Mouse (Mus musculus): ENCODE data around the gene Gm10720. TPM values are rescaled to one million over a fixed set of nuclear protein-coding genes. Genes with fewer than 3 reads are reported as not detected.

Gene Gm10720
- total and polyA plus RNA-seq, 2 experiments from 2014 or later = not detected

Small RNAs within 50 kb of the gene (microRNA-seq; reads per million reads assigned to microRNA genes)
- 0 to 0.36 reads per million in 2 experiments for gene Mir101c

Other genes with a start within 250 kb of the Gm10720 start
- gene Gm10722, start 14.7 kb upstream of the Gm10720 start, total RNA-seq (2014; rRNA removed) = not detected in 2 replicates
- gene Gm10722, start 14.7 kb upstream of the Gm10720 start, polyA plus RNA-seq (2015; fragmentation: Nextera tagmentation; extraction: Ambion mirVana) = not detected in 2 replicates
- not detected in 2 replicates for gene Gm11168, start 12.3 kb upstream of the Gm10720 start, total RNA-seq (2014; rRNA removed)
- 0.28 TPM in 1 of 2 replicates, not detected in the other for gene Gm11168, start 12.3 kb upstream of the Gm10720 start, polyA plus RNA-seq (2015; fragmentation: Nextera tagmentation; extraction: Ambion mirVana)
- not detected in 2 replicates for gene Gm10721, start 2.5 kb upstream of the Gm10720 start, total RNA-seq (2014; rRNA removed)
- 0.35 TPM in 1 of 2 replicates, not detected in the other for gene Gm10721, start 2.5 kb upstream of the Gm10720 start, polyA plus RNA-seq (2015; fragmentation: Nextera tagmentation; extraction: Ambion mirVana)
- gene Gm10719, start 1.8 kb downstream of the Gm10720 start, total RNA-seq (2014; rRNA removed) = 0.83 TPM in 1 of 2 replicates, not detected in the other
- 0.38 TPM in 1 of 2 replicates, not detected in the other for gene Gm10719, start 1.8 kb downstream of the Gm10720 start, polyA plus RNA-seq (2015; fragmentation: Nextera tagmentation; extraction: Ambion mirVana)
- not detected in 2 replicates for gene Gm10718, start 7.9 kb downstream of the Gm10720 start, total RNA-seq (2014; rRNA removed)
- 0.41 TPM in 1 of 2 replicates, not detected in the other for gene Gm10718, start 7.9 kb downstream of the Gm10720 start, polyA plus RNA-seq (2015; fragmentation: Nextera tagmentation; extraction: Ambion mirVana)
- gene Gm10717, start 9.8 kb downstream of the Gm10720 start, total RNA-seq (2014; rRNA removed) = 0.31 TPM in 1 of 2 replicates, not detected in the other
- gene Gm10717, start 9.8 kb downstream of the Gm10720 start, polyA plus RNA-seq (2015; fragmentation: Nextera tagmentation; extraction: Ambion mirVana) = 0.38 TPM in 1 of 2 replicates, not detected in the other
- gene Gm17535, start 18.9 kb downstream of the Gm10720 start, total RNA-seq (2014; rRNA removed) = not detected in 2 replicates
- not detected in 2 replicates for gene Gm17535, start 18.9 kb downstream of the Gm10720 start, polyA plus RNA-seq (2015; fragmentation: Nextera tagmentation; extraction: Ambion mirVana)
- not detected in 2 replicates for gene Gm10715, start 21.2 kb downstream of the Gm10720 start, total RNA-seq (2014; rRNA removed)
- gene Gm10715, start 21.2 kb downstream of the Gm10720 start, polyA plus RNA-seq (2015; fragmentation: Nextera tagmentation; extraction: Ambion mirVana) = not detected in 2 replicates

Measured in hindbrain, postnatal 0 days (tissue).